Mouse (Mus musculus) embryonic facial prominence, embryonic 10.5 days (tissue): Measurements from ENCODE around the gene Fgf3. TPM values are rescaled to one million over a fixed set of nuclear protein-coding genes. Genes with fewer than 3 reads are reported as not detected.
"Not testable (repeated sequence)": the region's sequence is repeated elsewhere in the genome, so short reads cannot be mapped to it uniquely, and the experiment has no call there.

Experiments used
- DNase-seq: peaks from one replicate; pipeline ENCODE4 v3.0.0-alpha.2; 2017; ENCODE audit warnings: low spot score
- H3K27ac ChIP-seq: fragments of 300-500 bp; sonication (generic); replicated peaks from 2 replicates; pipeline ENCODE4 v1.5.1; 2016; ENCODE audit warnings: mild to moderate bottlenecking
- H3K27me3 ChIP-seq: fragments of 300-500 bp; sonication (generic); replicated peaks from 2 replicates; pipeline ENCODE4 v1.6.1; 2016; ENCODE audit warnings: low read depth, mild to moderate bottlenecking; ENCODE audit not compliant: poor library complexity, severe bottlenecking
- H3K36me3 ChIP-seq: fragments of 300-500 bp; sonication (generic); replicated peaks from 2 replicates; pipeline ENCODE4 v1.6.1; 2016; ENCODE audit warnings: mild to moderate bottlenecking, moderate library complexity
- H3K4me1 ChIP-seq: fragments of 300-500 bp; sonication (generic); 2 replicates; pipeline ENCODE4 v1.6.1; 2016
- H3K4me3 ChIP-seq: fragments of 300-500 bp; sonication (generic); 2 replicates; pipeline ENCODE4 v1.5.1; 2016; ENCODE audit warnings: mild to moderate bottlenecking, moderate library complexity
- H3K9me3 ChIP-seq: fragments of 300-500 bp; sonication (generic); 2 replicates; pipeline ENCODE4 v1.6.1; 2016; ENCODE audit warnings: mild to moderate bottlenecking
- WGBS: fragments of 180-500 bp; shearing (Covaris S2); methylation state at CpG from one replicate; pipeline ENCODE4 v1.1.7; 2016; 5-methylcytosine and 5-hydroxymethylcytosine counted together
- polyA plus RNA-seq: library from polyadenylated mRNA; unstranded; fragments of >200 nt; fragmentation: Nextera tagmentation; extraction: Ambion mirVana; gene quantifications from 2 replicates; pipeline ENCODE4 v1.2.1, GENCODE M21; 2016

Fgf3 gene
- polyA plus RNA-seq, 1 experiment from 2014 or later: 1.3 TPM

- Histone ChIP-seq H3K4me1 (peaks cover 9% of the 10 kb centered on the region), H3K4me3 (no peak overlapping the region), H3K27ac (no peak overlapping the region; the same call in 1 of the 2 replicates), H3K9me3 (no peaks in the 10 kb centered on the region), H3K27me3 (peaks cover 54% of the 10 kb centered on the region), H3K36me3 (no peaks in the 10 kb centered on the region)
- DNase-seq: peak; percentile 41
- WGBS: 4% methylated on average over 18 of the region's 18 CpGs
Observed at GRCm38 (mm10) chr7:144888564-144889299, 50.8 kb downstream of the Fgf3 start.

- H3K9me3 ChIP-seq, H3K27ac ChIP-seq, H3K4me3 ChIP-seq, DNase-seq, H3K36me3 ChIP-seq: not testable (repeated sequence)
- H3K27me3 ChIP-seq: peaks cover 69% of the 10 kb centered on the region
- H3K4me1 ChIP-seq: peaks cover 23% of the 10 kb centered on the region
- 93% methylated on average over 1 of the region's 1 CpGs for WGBS
Observed at GRCm38 (mm10) chr7:144890661-144891060, 52.8 kb downstream of the Fgf3 start.

GRCm38 (mm10) chr7:144891863-144892262 lies 54.0 kb downstream of the Fgf3 start:
- H3K27ac ChIP-seq: no peak overlapping the region
- H3K9me3 ChIP-seq: no peaks in the 10 kb centered on the region
- H3K27me3 ChIP-seq: peaks cover 80% of the 10 kb centered on the region
- H3K4me3 ChIP-seq: no peak overlapping the region
- no peaks in the 10 kb centered on the region for H3K36me3 ChIP-seq
- no peak for DNase-seq
- H3K4me1 ChIP-seq: peaks cover 35% of the 10 kb centered on the region
- WGBS: 80% methylated on average over 2 of the region's 2 CpGs

- peaks cover 40% of the 10 kb centered on the region for H3K4me1 ChIP-seq
- DNase-seq: no peak
- H3K4me3 ChIP-seq: no peak overlapping the region
- H3K9me3 ChIP-seq: no peaks in the 10 kb centered on the region
- no peak overlapping the region for H3K27ac ChIP-seq
- H3K36me3 ChIP-seq: no peaks in the 10 kb centered on the region
- H3K27me3 ChIP-seq: peaks cover 84% of the 10 kb centered on the region
- WGBS: 52% methylated on average over 6 of the region's 6 CpGs
Observed at GRCm38 (mm10) chr7:144892322-144892721, 54.4 kb downstream of the Fgf3 start.

Other genes starting within 250 kb of the Fgf3 start
- gene Ano1, start 86.1 kb upstream of the Fgf3 start, polyA plus RNA-seq: 8.7 and 11.3 TPM in 2 replicates
- gene Fgf4, start 9.3 kb downstream of the Fgf3 start, polyA plus RNA-seq: 0.16 TPM in 1 of 2 replicates, not detected in the other
- gene Fgf15, start 58.4 kb downstream of the Fgf3 start, polyA plus RNA-seq: 17.5 and 19.7 TPM in 2 replicates
- gene LTO1, start 77.0 kb downstream of the Fgf3 start, polyA plus RNA-seq: 25.4 and 26.0 TPM in 2 replicates
- 191 and 194 TPM in 2 replicates for gene Ccnd1, start 101.8 kb downstream of the Fgf3 start, polyA plus RNA-seq